Mouse (Mus musculus): ENCODE data around the gene Carf. TPM values are rescaled to one million over a fixed set of nuclear protein-coding genes. Genes with fewer than 3 reads are reported as not detected.

Gene Carf
- total RNA-seq (2023) = 10.6 to 16.6 TPM (median 13.3 TPM) in 4 replicates

GRCm38 (mm10) chr1:60098024-60098781, at the start of gene Carf, which contains the start of gene Wdr12:
Gene Carf, plus strand, starts transcription at chr1:60098247.
Gene Wdr12, minus strand, starts transcription at chr1:60098645.

GRCm38 (mm10) chr1:60179932-60180783, 82.1 kb downstream of the Carf start, which contains the start of gene Nbeal1:
Gene Nbeal1, plus strand, starts transcription at chr1:60180599.

Other genes with a start within 250 kb of the Carf start
- 52.8 to 65.3 TPM (median 55.8 TPM) in 4 replicates for gene Fam117b, start 185.2 kb upstream of the Carf start, total RNA-seq (2023)
- 0.21 to 1.7 TPM (median 0.76 TPM) in 4 replicates for gene Ica1l, start 55.1 kb upstream of the Carf start, total RNA-seq (2023)
- 20.0 to 23.7 TPM (median 23.4 TPM) in 4 replicates for gene Wdr12, start 398 bp downstream of the Carf start, total RNA-seq (2023)
- gene Nbeal1, start 82.4 kb downstream of the Carf start, total RNA-seq (2023) = 33.5 to 40.2 TPM (median 38.0 TPM) in 4 replicates
- 9.6 to 12.8 TPM (median 10.1 TPM) in 4 replicates for gene Cyp20a1, start 245.1 kb downstream of the Carf start, total RNA-seq (2023)

Data from B cell, adult 62 days (primary cell).